Mouse (Mus musculus): ENCODE data around the gene Rab40b.
"Not testable (repeated sequence)": the region's sequence is repeated elsewhere in the genome, so short reads cannot be mapped to it uniquely, and the experiment has no call there.

DNA sequence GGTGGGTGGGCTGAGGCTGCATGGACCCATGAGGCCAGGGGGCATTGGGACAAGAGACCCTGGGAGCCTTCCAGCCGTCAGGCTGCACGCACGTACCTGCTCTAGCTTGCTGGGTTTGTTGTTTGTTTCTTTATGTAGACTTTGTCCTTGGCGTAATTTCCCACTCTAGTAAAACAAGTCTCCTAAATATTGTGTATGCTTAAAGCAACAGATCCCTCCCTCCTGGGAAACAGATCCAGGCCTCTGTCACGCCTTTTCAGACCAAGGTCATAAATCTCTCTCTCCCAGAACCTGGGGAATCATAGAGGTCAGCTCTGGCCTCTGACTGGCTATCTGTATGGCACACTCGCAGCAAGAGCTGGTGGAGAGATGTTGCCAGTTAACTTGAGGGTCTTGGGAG lies 80.3 kb downstream of the Rab40b start:
- TF ChIP-seq POLR2A, CTCF (IDR thresholded peaks at IDR 0.05; ENCODE audit: insufficient read depth, low read depth, low read length): not testable (repeated sequence)
